ENCODE assay signal across 22 mouse cellular contexts in the genomic region with DNA sequence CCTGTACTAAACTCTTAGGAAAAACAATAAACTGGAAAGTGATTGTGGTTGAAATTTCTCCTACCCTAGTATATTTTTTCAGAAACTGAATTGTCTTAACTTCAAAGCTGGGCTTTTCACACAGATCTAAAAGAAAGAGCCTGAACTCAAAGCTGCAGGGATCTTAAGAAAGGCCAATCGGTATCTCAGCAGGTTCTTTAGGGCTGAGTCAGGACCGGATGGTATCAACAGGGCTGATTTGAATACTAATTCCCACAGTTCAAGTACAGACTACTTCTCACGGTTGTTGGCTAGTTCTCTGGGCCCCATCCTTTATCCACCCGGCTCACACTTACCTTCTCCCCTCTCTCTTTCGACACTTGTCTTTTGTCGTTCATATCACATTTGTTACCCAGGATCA. TPM values are rescaled to one million over a fixed set of nuclear protein-coding genes. Genes with fewer than 3 reads are reported as not detected.
DNase-seq lines count a peak whose midpoint lies in the region; ATAC-seq lines count a peak whose summit lies in the region.
"Had no signal": no experiment of that assay in that cellular context is flagged by ENCODE, and none has a peak within 500 bp of the region (broad histone marks: within the 10 kb centered on the region; RNA-seq: fewer than 3 reads in every experiment).

No protein-coding gene starts in this region.

- no peak for DNase-seq in heart, embryonic 10.5 days (ENCODE audit: low spot score)
- DNase-seq in ES-CJ7 (ENCODE audit: low read depth, low spot score) (peak; percentile 9), ZHBTc4 (ENCODE audit: low read depth, low spot score) (peak; percentile 13)
- DNase-seq in gastrocnemius, adult 8-10 months (ENCODE audit: low spot score in 2 of 2) = no peak
- DNase-seq: adrenal gland, adult 8-10 months; adrenal gland, postnatal 14 days; adrenal gland, postnatal 36 days; cerebellum, adult 11-12 months; cerebellum, adult 2 months; cerebellum, adult 9-10 months; cerebellum, postnatal 10 days; cerebellum, postnatal 25 days; forebrain, postnatal 0 days had no signal

- H3K36me3 ChIP-seq in heart, embryonic 12.5 days = peaks cover 19% of the 10 kb centered on the region; the same call in 1 of the 2 replicates
- peaks cover 6% of the 10 kb centered on the region; the same call in 1 of the 2 replicates for H3K36me3 ChIP-seq in heart, embryonic 10.5 days

- H3K4me3 ChIP-seq in heart, embryonic 12.5 days = no peak overlapping the region
- H3K4me3 ChIP-seq in heart, embryonic 10.5 days = no peak overlapping the region
- H3K4me3 ChIP-seq: embryonic facial prominence, embryonic 10.5 days; embryonic facial prominence, embryonic 12.5 days; forebrain, embryonic 13.5 days; forebrain, embryonic 15.5 days had no signal

- no peak overlapping the region for H3K4me2 ChIP-seq in heart, embryonic 12.5 days
- H3K4me2 ChIP-seq: embryonic facial prominence, embryonic 12.5 days; forebrain, embryonic 13.5 days; forebrain, embryonic 15.5 days had no signal

- WGBS in heart, embryonic 12.5 days = 28% methylated on average over 6 of the region's 6 CpGs
- WGBS in heart, embryonic 10.5 days = 37% methylated on average over 6 of the region's 6 CpGs

- no peak overlapping the region for H3K9ac ChIP-seq in heart, embryonic 12.5 days
- H3K9ac ChIP-seq: embryonic facial prominence, embryonic 12.5 days; forebrain, embryonic 13.5 days; forebrain, embryonic 15.5 days; forebrain, postnatal 0 days had no signal

- H3K9me3 ChIP-seq in heart, embryonic 12.5 days (replicated peaks) = no peaks in the 10 kb centered on the region
- no peaks in the 10 kb centered on the region for H3K9me3 ChIP-seq in heart, embryonic 10.5 days
- H3K9me3 ChIP-seq: embryonic facial prominence, embryonic 10.5 days; embryonic facial prominence, embryonic 12.5 days; forebrain, embryonic 13.5 days; forebrain, embryonic 15.5 days had no signal

- H3K4me1 ChIP-seq in heart, embryonic 12.5 days (replicated peaks) = peaks cover 19% of the 10 kb centered on the region
- H3K4me1 ChIP-seq in heart, embryonic 10.5 days = peaks cover 16% of the 10 kb centered on the region
- H3K4me1 ChIP-seq: embryonic facial prominence, embryonic 10.5 days; forebrain, embryonic 15.5 days had no signal

- no peaks in the 10 kb centered on the region for H3K27me3 ChIP-seq in heart, embryonic 12.5 days (replicated peaks)
- no peaks in the 10 kb centered on the region for H3K27me3 ChIP-seq in heart, embryonic 10.5 days (ENCODE audit: insufficient read depth, poor library complexity, severe bottlenecking)
- H3K27me3 ChIP-seq: embryonic facial prominence, embryonic 12.5 days; forebrain, embryonic 13.5 days; forebrain, embryonic 15.5 days had no signal

- ATAC-seq in heart, embryonic 12.5 days (ENCODE audit: insufficient number of reproducible peaks, low FRiP score) = no peak
- ATAC-seq in megakaryocyte, adult 5-6 weeks (ENCODE audit: poor library complexity, severe bottlenecking) = no peak
- ATAC-seq: forebrain, embryonic 13.5 days; forebrain, embryonic 15.5 days; forebrain, postnatal 0 days had no signal

- 0 out of 2 replicates have a peak overlapping the region, but pooled peaks have one; percentile 27 for H3K27ac ChIP-seq in heart, embryonic 12.5 days (ENCODE audit: poor library complexity, severe bottlenecking)
- H3K27ac ChIP-seq in heart, embryonic 10.5 days = no peak overlapping the region
- H3K27ac ChIP-seq: embryonic facial prominence, embryonic 10.5 days; embryonic facial prominence, embryonic 12.5 days; forebrain, embryonic 13.5 days; forebrain, embryonic 15.5 days had no signal

RNA-seq across cellular contexts. Expression of a gene that starts 18.1 kb away (rescaled TPM):
- 1.6 and 1.8 TPM in 2 replicates for polyA plus RNA-seq in heart, embryonic 12.5 days (2016; fragmentation: Nextera tagmentation; extraction: Ambion mirVana)
- polyA plus RNA-seq in heart, embryonic 10.5 days (2016; fragmentation: Nextera tagmentation; extraction: Ambion mirVana) = 1.5 and 2.4 TPM in 2 replicates
- 1 to 10 TPM in 2 of 4 experiments, under 1 TPM in 2; 0.34 to 1.9 (median 1.3) TPM for total RNA-seq in gastrocnemius, adult 8-10 months (2022)
- total RNA-seq in megakaryocyte, adult 5-6 weeks (2015) = 25.0 and 31.4 TPM in 2 replicates
- total RNA-seq in megakaryocyte, adult 5-6 weeks (2017) = 8.4 and 9.6 TPM in 2 replicates

RNA-seq across cellular contexts. Expression of a gene that starts 55.8 kb away (rescaled TPM):
- 0.24 and 0.61 TPM in 2 replicates for polyA plus RNA-seq in heart, embryonic 12.5 days (2016; fragmentation: Nextera tagmentation; extraction: Ambion mirVana)
- polyA plus RNA-seq in heart, embryonic 10.5 days (2016; fragmentation: Nextera tagmentation; extraction: Ambion mirVana) = 0.53 and 0.69 TPM in 2 replicates
- total RNA-seq in gastrocnemius, adult 8-10 months (2022) = under 1 TPM in 1 of 4 experiments, not detected in 3; 0.13 TPM
- 0.22 TPM in 1 of 2 replicates, not detected in the other for total RNA-seq in megakaryocyte, adult 5-6 weeks (2015)
- total RNA-seq in megakaryocyte, adult 5-6 weeks (2017) = 0.48 TPM in 1 of 2 replicates, not detected in the other
- total RNA-seq: adrenal gland, postnatal 14 days; ES-E14; MEL had no signal
- polyA plus RNA-seq: C2C12 had no signal

RNA-seq across cellular contexts. Expression of a gene that starts 57.3 kb away (rescaled TPM):
- polyA plus RNA-seq in heart, embryonic 12.5 days (2016; fragmentation: Nextera tagmentation; extraction: Ambion mirVana) = 8.8 and 9.0 TPM in 2 replicates
- polyA plus RNA-seq in heart, embryonic 10.5 days (2016; fragmentation: Nextera tagmentation; extraction: Ambion mirVana) = 7.7 and 7.9 TPM in 2 replicates
- total RNA-seq in gastrocnemius, adult 8-10 months (2022) = 1 to 10 TPM; 1.3 to 4.6 (median 2.2) TPM
- total RNA-seq in megakaryocyte, adult 5-6 weeks (2015) = 9.7 and 10.6 TPM in 2 replicates
- total RNA-seq in megakaryocyte, adult 5-6 weeks (2017) = 7.0 and 7.8 TPM in 2 replicates

Comparison
In these comparisons a context has a peak if more than half of its experiments do, and no peak if none do; other contexts are left out.
1. DNase-seq: peak in ES-CJ7 (single experiment) and ZHBTc4 (single experiment); none in heart, embryonic 10.5 days (single experiment) and gastrocnemius, adult 8-10 months (0 of 2).